In the genomic region with DNA sequence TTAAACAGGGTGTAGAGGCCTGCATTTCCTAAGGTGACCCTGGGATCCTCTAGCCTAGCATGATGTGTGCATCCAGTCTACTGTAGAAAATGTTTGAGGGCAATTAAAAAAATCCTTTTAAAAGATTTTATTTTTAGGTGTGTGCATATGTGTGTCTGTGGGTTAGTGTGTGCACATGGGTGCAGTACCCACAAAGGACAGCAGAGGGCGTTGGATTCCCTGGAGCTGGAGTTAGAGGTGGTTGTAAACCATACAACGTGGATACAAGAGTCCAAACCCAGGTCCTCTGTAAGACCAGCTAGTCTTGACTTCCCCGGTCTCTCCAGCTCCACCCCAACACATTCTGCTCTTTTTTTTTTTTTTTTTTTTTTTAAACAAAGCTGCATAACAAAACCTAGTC, we compare ENCODE assay signal across 1 mouse cellular context.
TF ChIP-seq lines count a peak whose summit lies in the region.

No protein-coding gene starts in this region.

TF ChIP-seq in CH12.LX, 34 proteins besides CTCF, POLR2A, EP300 and RAD21:
- TF ChIP-seq ZNF384 (IDR thresholded peaks at IDR 0.05; ENCODE audit: low read depth, low read length): peak; percentile 41; the same call in 1 of the 2 replicates
- TF ChIP-seq IRF4 (IDR thresholded peaks at IDR 0.05; ENCODE audit: low read depth, low read length): no peak
